Mouse (Mus musculus) ovary, adult 2 months (tissue): ENCODE data around the gene Lpar3. TPM values are rescaled to one million over a fixed set of nuclear protein-coding genes. Genes with fewer than 3 reads are reported as not detected.

Experiments
- polyA plus RNA-seq: library from polyadenylated mRNA; depleted of rRNA; stranded (reverse); fragments of >200 nt; gene quantifications from 2 replicates; pipeline ENCODE4 v1.2.3, GENCODE M21; 2012; rRNA removed

The Lpar3 gene
- polyA plus RNA-seq = 20.8 and 24.2 TPM in 2 replicates

DNA sequence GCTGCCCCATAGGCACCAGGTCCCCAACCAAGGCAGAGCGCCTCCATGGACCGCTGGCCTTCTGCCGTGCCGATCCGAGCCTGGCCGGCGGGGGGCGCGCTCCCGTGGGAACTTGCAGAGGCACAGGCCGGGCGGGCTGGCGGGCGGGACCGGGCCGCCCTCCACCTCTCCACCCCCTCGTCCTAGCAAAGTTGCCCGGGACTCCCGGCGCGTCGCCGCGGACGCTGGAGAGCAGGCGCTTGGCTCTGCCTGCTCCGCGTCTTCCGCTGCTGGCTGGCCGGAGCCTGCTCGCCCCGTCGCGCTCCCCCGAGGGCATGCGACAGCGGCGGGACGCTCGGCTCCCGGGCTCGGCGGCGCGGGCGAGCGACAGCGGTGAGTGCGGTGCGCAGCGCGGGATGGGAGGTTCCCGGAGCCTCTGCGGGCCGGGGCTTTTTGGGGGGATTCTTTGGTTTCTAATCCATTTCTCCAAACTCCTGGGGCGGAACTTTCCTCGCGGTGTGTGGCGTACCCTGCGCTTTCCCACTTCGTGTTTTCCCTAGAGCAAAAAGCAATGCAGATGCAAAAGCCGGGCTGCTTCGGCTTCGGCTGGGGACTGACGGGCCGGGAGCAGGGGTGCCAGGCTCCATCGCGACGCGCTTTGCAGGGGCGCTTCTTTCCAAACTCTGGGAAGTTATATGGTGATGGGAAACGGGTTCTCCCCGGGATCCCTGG, at the start of gene Lpar3:
Lpar3 (plus strand) TSS at position 188 of the 711 bp plus-strand sequence.

Other genes starting within 250 kb of the Lpar3 start
- 6.0 and 9.0 TPM in 2 replicates for gene Syde2, start 233.1 kb upstream of the Lpar3 start, polyA plus RNA-seq
- 6.2 and 6.3 TPM in 2 replicates for gene Wdr63, start 112.8 kb upstream of the Lpar3 start, polyA plus RNA-seq
- 0.08 and 0.25 TPM in 2 replicates for gene Mcoln3, start 103.5 kb upstream of the Lpar3 start, polyA plus RNA-seq
- 0.38 and 0.59 TPM in 2 replicates for gene Mcoln2, start 71.1 kb upstream of the Lpar3 start, polyA plus RNA-seq
- 4.7 and 6.9 TPM in 2 replicates for gene Ssx2ip, start 183.7 kb downstream of the Lpar3 start, polyA plus RNA-seq
- gene Ctbs, start 228.8 kb downstream of the Lpar3 start, polyA plus RNA-seq = 2.6 and 3.1 TPM in 2 replicates